Mouse (Mus musculus) ovary, adult 2 months (tissue): ENCODE data around the gene Gm21721. TPM values are rescaled to one million over a fixed set of nuclear protein-coding genes. Genes with fewer than 3 reads are reported as not detected.

Source experiments
- polyA plus RNA-seq: library from polyadenylated mRNA; depleted of rRNA; stranded (reverse); fragments of >200 nt; gene quantifications from 2 replicates; pipeline ENCODE4 v1.2.3, GENCODE M21; 2012; rRNA removed

The Gm21721 gene
- polyA plus RNA-seq, result not detected in 2 replicates

DNA sequence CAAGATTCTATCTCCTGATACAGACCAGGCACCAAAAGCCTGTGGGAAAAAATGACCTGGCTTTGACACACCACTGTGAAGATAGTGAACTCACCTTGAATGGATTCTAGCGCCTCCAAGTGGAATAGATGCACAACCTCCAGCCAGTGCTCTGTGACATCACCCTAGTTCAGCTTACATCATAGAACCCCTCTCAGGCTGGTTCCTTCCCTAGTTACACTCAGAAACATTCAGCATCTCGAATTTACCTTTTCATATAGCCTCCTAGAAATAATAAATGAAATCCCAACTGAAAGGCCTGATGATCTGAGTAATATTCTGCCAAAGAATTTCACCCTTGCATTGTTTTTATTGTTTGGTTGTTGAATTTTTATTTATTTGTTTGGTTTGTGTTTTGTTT, at the start of gene Gm21721:
Gene Gm21721 (minus strand): TSS at position 101 of the 400 bp plus-strand sequence.

Other genes with a start within 250 kb of the Gm21721 start
- gene Gm21292, start 68.3 kb downstream of the Gm21721 start, polyA plus RNA-seq, result not detected in 2 replicates
- not detected in 2 replicates for gene Gm21812, start 145.0 kb upstream of the Gm21721 start, polyA plus RNA-seq
- gene Gm21874, start 214.0 kb upstream of the Gm21721 start, polyA plus RNA-seq, result not detected in 2 replicates